Mouse (Mus musculus) retina, embryonic 14.5 days (tissue): ENCODE measurements around the gene Wwc2.
A peak's percentile ranks its signal among the peaks of the same experiment; 100 is the strongest.

ENCODE experiments used
- DNase-seq: peaks from one replicate; pipeline ENCODE4 v3.0.0-alpha.2; 2015; ENCODE audit warnings: low spot score

Gene Wwc2

GRCm38 (mm10) chr8:47989655-47990385 lies 904 bp downstream of the Wwc2 start:
- peak; percentile 61 for DNase-seq

GRCm38 (mm10) chr8:47989211-47989610 lies 1.5 kb downstream of the Wwc2 start:
- no peak for DNase-seq

GRCm38 (mm10) chr8:47988111-47988510 lies 2.6 kb downstream of the Wwc2 start:
- no peak for DNase-seq

- no peak for DNase-seq
Measured at GRCm38 (mm10) chr8:47985644-47986043, 5.1 kb downstream of the Wwc2 start.

GRCm38 (mm10) chr8:47985243-47985642 lies 5.5 kb downstream of the Wwc2 start:
- DNase-seq = no peak

GRCm38 (mm10) chr8:47981075-47981474 lies 9.6 kb downstream of the Wwc2 start:
- no peak for DNase-seq

- no peak for DNase-seq
Measured at GRCm38 (mm10) chr8:47979876-47980275, 10.8 kb downstream of the Wwc2 start.

GRCm38 (mm10) chr8:47978755-47979154 lies 12.0 kb downstream of the Wwc2 start:
- no peak for DNase-seq

- DNase-seq = no peak
Measured at GRCm38 (mm10) chr8:47974963-47975314, 15.8 kb downstream of the Wwc2 start.

GRCm38 (mm10) chr8:47974138-47974962 lies 16.4 kb downstream of the Wwc2 start:
- DNase-seq = peak; percentile 68

GRCm38 (mm10) chr8:47971121-47971520 lies 19.6 kb downstream of the Wwc2 start:
- no peak for DNase-seq

GRCm38 (mm10) chr8:47970576-47970975 lies 20.1 kb downstream of the Wwc2 start:
- no peak for DNase-seq

GRCm38 (mm10) chr8:47967045-47967920 lies 23.4 kb downstream of the Wwc2 start:
- no peak for DNase-seq

- peak; percentile 41 for DNase-seq
Measured at GRCm38 (mm10) chr8:47962484-47962883, 28.2 kb downstream of the Wwc2 start.

- no peak for DNase-seq
Measured at GRCm38 (mm10) chr8:47962005-47962404, 28.7 kb downstream of the Wwc2 start.

GRCm38 (mm10) chr8:47957560-47957959 lies 33.2 kb downstream of the Wwc2 start:
- no peak for DNase-seq

GRCm38 (mm10) chr8:47951380-47951932 lies 39.3 kb downstream of the Wwc2 start:
- peak; percentile 47 for DNase-seq

GRCm38 (mm10) chr8:47948836-47949235 lies 41.9 kb downstream of the Wwc2 start:
- DNase-seq = peak; percentile 37

- DNase-seq = peak; percentile 72
Measured at GRCm38 (mm10) chr8:47947672-47948618, 42.8 kb downstream of the Wwc2 start.

- no peak for DNase-seq
Measured at GRCm38 (mm10) chr8:47943049-47943448, 47.7 kb downstream of the Wwc2 start.

GRCm38 (mm10) chr8:47941028-47941427 lies 49.7 kb downstream of the Wwc2 start:
- DNase-seq = peak; percentile 30
